Mouse (Mus musculus) bone marrow, adult 2 months (tissue): ENCODE data around the gene Zcchc24. TPM values are rescaled to one million over a fixed set of nuclear protein-coding genes. Genes with fewer than 3 reads are reported as not detected.
A peak's percentile ranks its signal among the peaks of the same experiment; 100 is the strongest.

Experiments
- H3K27ac ChIP-seq: fragments of 200-500 bp; 2 replicates; pipeline ENCODE4 v1.5.1; 2012; ENCODE audit warnings: low read depth, mild to moderate bottlenecking, control low read depth, inconsistent platforms, low read length; ENCODE audit not compliant: control insufficient read depth, poor library complexity, insufficient read depth
- H3K4me1 ChIP-seq: fragments of 200-500 bp; 2 replicates; pipeline ENCODE4 v1.6.1; 2011; ENCODE audit warnings: low read length; ENCODE audit not compliant: control insufficient read depth, insufficient read depth
- H3K4me3 ChIP-seq: fragments of 200-500 bp; replicated peaks from 2 replicates; pipeline ENCODE3; 2011; ENCODE audit warnings: mild to moderate bottlenecking, low read depth, low read length, control low read depth; ENCODE audit not compliant: control insufficient read depth
- CTCF ChIP-seq: fragments of 200-500 bp; IDR thresholded peaks from 2 replicates; pipeline ENCODE4 v1.5.1; 2011; ENCODE audit warnings: low read length, control low read depth; ENCODE audit not compliant: control insufficient read depth, insufficient read depth
- POLR2A ChIP-seq: fragments of 200-500 bp; IDR thresholded peaks from 2 replicates; pipeline ENCODE4 v1.6.1; 2011; ENCODE audit warnings: low read depth, mild to moderate bottlenecking, control low read depth, low read length, borderline replicate concordance; ENCODE audit not compliant: control insufficient read depth
- WGBS: fragments of 180-500 bp; shearing (Covaris S2); methylation state at CpG from one replicate; pipeline ENCODE4 v1.1.7; 2018; 5-methylcytosine and 5-hydroxymethylcytosine counted together
- polyA plus RNA-seq: library from polyadenylated mRNA; stranded (reverse); fragments of >200 nt; gene quantifications from 2 replicates; pipeline ENCODE4 v1.2.4, GENCODE M21; 2011; ENCODE audit warnings: low replicate concordance; ENCODE audit not compliant: missing spikeins, insufficient read depth, insufficient read length

The Zcchc24 gene
- polyA plus RNA-seq, 1 experiment: 13.5 TPM

DNA sequence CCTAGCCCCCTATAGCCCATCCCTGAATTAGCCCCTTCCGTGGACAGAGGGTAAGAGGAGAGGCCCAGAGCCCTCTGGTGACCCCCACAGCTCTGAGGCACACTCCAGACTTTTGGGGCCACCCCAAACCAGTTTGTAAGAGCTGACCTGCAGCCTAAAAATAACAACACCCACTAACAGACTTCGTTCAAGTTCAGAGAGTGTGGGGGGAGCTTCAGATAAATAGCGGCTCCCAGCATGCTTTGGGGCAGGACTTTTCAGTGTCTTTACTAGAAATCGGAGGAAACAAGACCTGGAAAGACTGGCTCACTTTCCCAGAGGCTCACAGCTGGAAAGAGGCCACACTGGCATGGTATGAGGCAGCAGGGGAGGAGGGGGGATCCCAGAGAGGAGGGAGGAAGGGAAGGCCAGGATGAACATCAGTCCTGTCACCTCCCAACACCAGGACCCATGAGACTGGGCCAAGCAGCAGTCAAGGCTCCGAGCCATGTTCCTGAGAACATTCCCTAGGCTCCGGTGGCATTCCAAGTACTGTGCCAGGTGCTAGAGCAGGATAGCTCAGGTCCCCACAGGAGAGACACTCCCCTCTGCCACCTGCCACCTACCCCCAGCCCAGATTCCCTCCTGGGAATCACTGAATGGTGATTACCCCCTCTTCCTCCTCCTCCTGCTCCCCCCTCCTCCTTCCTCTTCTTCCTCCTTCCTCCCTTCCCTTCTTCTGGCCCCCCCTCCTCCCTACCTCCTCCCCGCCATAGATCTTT lies 20.7 kb downstream of the Zcchc24 start:
- no peak for TF ChIP-seq POLR2A
- TF ChIP-seq CTCF: no peak

DNA sequence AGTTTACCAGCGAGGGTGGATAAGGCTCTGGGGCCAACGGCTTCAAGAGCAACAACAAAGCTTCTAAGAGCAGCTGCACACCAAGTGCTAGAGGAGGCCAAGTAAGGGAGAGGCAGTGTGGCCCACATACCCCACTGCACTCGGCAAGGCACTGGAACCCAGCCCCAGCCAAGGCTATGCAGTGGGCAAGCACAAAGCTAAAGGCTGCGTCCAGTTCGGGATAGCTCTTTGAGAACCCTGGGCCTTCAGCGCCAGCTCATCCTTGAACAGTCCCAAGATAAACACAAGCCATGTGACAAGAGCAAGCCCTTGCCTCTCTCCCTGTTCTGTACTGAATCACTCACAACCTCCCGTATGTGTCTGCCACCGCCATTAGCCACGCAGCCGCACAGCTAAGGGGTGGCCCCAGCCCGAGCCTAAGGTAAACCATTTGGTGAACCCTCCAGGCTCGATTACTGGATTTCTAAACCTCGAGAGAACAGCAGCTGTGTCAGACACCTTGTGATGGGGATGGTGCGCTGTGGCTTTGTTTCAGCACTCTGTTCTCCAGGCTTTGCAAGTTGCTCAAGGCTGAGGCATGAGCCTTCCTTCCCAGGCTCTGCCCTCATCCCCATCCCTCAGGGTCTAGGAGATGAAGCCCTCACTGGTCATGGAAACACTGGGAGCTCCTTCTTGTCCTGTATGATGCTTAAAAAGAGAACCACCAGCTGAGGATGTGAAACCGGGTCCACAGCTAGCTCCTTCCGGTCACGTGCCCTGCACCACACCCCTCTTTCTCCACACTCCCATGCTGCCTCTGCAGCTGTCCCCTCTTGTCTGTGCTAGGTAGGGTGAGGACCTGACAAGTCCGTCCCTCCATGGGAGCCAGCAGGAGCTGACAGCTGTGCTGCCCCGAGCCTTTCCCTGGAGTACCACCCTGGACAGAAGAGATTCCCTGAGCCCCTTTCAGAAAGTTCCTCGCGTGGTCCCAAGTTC lies 21.6 kb downstream of the Zcchc24 start:
- WGBS: 65% methylated on average over 21 of the region's 21 CpGs
- H3K4me1 ChIP-seq: peaks cover 8% of the 10 kb centered on the region
- TF ChIP-seq CTCF (no peak), POLR2A (peak; percentile 52; the same call in 1 of the 2 replicates)
- H3K4me3 ChIP-seq: no peak overlapping the region
- H3K27ac ChIP-seq: peak overlapping the region; percentile 83

More for the DNA sequence above, 20.7 kb downstream of the Zcchc24 start:
- Histone ChIP-seq H3K4me1 (peaks cover 8% of the 10 kb centered on the region), H3K27ac (peak overlapping the region; percentile 83), H3K4me3 (no peak overlapping the region)
- WGBS: 71% methylated on average over 7 of the region's 7 CpGs

DNA sequence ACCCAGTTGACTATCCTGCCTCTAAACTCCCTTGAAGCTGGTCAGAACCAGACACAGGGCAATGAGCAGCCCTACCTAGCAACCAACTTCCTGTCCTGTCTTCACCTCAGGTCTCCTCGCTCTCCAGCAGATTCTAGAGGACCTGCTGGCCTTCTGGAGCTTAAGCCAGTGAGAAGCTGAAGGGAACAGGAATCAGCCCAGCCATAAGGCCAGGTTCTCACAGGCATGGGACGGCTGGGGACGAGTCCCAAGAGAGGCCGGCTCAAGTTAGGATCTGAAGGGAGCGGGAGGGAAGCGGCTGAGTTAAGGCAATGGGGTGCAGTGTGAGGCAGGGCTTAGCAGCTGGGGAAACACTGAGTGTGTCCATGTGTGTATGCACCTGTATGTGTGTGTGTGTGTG lies 22.5 kb downstream of the Zcchc24 start:
- no peak overlapping the region for H3K4me3 ChIP-seq
- H3K4me1 ChIP-seq: peaks cover 8% of the 10 kb centered on the region
- peak overlapping the region; percentile 83 for H3K27ac ChIP-seq
- WGBS: 86% methylated on average over 6 of the region's 6 CpGs
- TF ChIP-seq POLR2A (no peak), CTCF (no peak)

DNA sequence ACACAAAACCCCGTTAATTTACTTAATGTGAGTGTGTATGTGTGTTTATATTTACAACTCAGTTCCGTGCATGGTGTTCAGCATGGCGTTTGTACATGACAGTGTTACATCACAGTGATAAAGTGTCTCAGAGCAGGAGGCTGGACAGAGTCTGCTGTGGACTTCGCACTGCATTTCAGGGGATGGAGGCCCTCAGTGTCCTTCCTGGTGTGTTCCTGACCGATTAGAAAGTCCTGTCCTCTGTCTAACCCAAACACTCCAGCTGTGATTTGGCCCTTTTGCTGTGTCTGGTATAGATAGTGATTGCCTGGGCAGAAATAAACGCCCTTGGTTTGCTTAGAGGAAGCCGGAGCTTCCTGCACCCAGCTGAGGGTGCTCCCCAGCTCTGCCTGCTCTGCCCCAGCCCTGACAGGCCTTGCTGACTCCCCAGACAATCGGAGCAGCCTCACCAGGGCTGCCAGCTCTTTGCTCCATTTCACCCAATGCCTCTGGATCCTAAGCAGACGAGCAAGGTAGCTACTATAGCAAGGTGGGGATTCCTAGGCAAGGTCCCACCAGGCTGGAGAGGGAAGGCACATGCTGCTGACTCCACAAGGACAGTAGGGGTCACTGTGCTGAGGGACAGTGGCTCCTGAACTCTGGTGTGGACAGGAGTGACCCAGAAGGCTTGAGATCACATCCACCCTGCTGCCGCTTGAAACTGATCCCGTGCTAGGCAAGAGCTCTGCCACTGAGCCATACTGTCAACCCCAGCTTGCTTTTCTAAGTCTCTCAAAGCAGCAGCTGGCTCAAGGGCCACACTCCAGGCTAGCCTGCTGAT lies 23.3 kb downstream of the Zcchc24 start:
- 30% methylated on average over 11 of the region's 11 CpGs for WGBS
- TF ChIP-seq POLR2A: no peak
- TF ChIP-seq CTCF: no peak
- Histone ChIP-seq H3K4me1 (peaks cover 8% of the 10 kb centered on the region), H3K4me3 (no peak overlapping the region), H3K27ac (0 out of 2 replicates have a peak overlapping the region, but pooled peaks have one; percentile 4)

DNA sequence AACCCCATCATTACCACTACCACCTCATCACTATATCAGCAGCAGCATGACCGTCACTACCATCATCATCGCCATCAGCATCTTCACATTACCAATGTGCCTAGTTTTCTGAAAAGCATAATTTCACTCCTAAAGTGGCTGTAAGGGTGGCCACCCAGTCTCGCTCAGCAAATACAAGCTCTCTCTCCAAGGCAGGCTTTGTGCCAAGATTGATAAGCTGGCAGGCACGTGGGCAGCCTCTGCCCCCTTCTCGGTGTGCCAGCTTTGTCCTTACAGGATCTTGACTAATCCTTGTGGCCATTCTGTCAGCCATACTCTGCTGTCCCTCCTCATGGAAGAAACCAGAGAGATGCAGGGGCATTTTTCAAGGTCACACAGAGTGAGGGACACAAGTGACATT lies 25.9 kb downstream of the Zcchc24 start:
- H3K27ac ChIP-seq: no peak overlapping the region
- 72% methylated on average over 5 of the region's 5 CpGs for WGBS
- TF ChIP-seq CTCF (no peak), POLR2A (no peak)
- H3K4me1 ChIP-seq: peaks cover 8% of the 10 kb centered on the region
- H3K4me3 ChIP-seq: no peak overlapping the region

DNA sequence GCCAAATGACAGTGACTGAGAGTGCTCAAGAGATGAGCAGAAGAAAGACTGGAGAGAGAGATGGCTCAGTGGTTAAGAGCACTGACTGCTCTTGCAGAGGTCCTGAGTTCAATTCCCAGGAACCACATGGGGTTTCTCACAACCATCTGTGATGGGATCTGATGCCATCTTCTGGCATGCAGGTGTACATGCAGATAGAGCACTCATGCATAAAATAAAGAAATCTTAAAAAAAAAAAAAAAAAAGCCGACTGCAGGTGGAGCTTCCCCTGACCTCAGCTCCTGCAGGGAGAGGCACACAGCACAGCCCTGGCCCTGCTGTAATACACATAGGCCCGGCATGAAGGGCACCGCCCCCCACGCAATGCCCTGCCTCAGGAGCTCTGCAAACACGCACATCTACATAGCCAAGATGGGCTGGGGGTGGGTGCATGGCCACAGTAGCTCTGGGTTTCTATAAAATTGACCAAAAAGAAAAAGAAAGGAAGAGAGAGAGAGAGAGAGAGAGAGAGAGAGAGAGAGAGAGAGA lies 26.9 kb downstream of the Zcchc24 start:
- H3K4me3 ChIP-seq: no peak overlapping the region
- peaks cover 7% of the 10 kb centered on the region for H3K4me1 ChIP-seq
- TF ChIP-seq CTCF (no peak), POLR2A (no peak)
- no peak overlapping the region for H3K27ac ChIP-seq
- 53% methylated on average over 5 of the region's 5 CpGs for WGBS

- no peak overlapping the region for H3K4me3 ChIP-seq
- TF ChIP-seq CTCF (no peak), POLR2A (no peak)
- H3K4me1 ChIP-seq: peaks cover 2% of the 10 kb centered on the region
- H3K27ac ChIP-seq: no peak overlapping the region
- 85% methylated on average over 3 of the region's 3 CpGs for WGBS
Observed at GRCm38 (mm10) chr14:25741211-25741610, 27.6 kb downstream of the Zcchc24 start.
